Mouse (Mus musculus) ES-E14 (cell line): ENCODE data around the gene CN725425. TPM values are rescaled to one million over a fixed set of nuclear protein-coding genes. Genes with fewer than 3 reads are reported as not detected.

ENCODE experiments used
- DNase-seq: peaks from one replicate; pipeline ENCODE4 v3.0.0-alpha.2; 2013; ENCODE audit warnings: low read depth, low spot score
- H3K27ac ChIP-seq: 2 replicates; pipeline ENCODE4 v1.5.1; 2012; ENCODE audit warnings: low read depth, mild to moderate bottlenecking, low read length, moderate library complexity, mixed read lengths; ENCODE audit not compliant: poor library complexity, insufficient read depth, severe bottlenecking
- H3K36me3 ChIP-seq: 2 replicates; pipeline ENCODE4 v1.6.1; 2012; ENCODE audit warnings: mild to moderate bottlenecking, low read length, moderate library complexity, mixed read lengths; ENCODE audit not compliant: control insufficient read depth, poor library complexity, insufficient read depth, severe bottlenecking
- H3K4me1 ChIP-seq, 2 experiments: fragments of 150-350 bp in 1 of 2; sonication (generic) in 1 of 2; 2 replicates each; pipeline ENCODE4 v1.6.1; 2012; ENCODE audit warnings: low read length in 2 of 2, mild to moderate bottlenecking in 1 of 2, mixed read lengths in 1 of 2; ENCODE audit not compliant: control insufficient read depth in 2 of 2, insufficient read depth in 2 of 2, poor library complexity in 1 of 2
- H3K4me3 ChIP-seq, 2 experiments: fragments of 150-350 bp in 1 of 2; sonication (generic) in 1 of 2; 2 replicates each; pipeline ENCODE4 v1.5.1; 2012; ENCODE audit warnings: low read length in 2 of 2, low read depth in 1 of 2, mild to moderate bottlenecking in 1 of 2, mixed read lengths in 1 of 2; ENCODE audit not compliant: insufficient read depth in 1 of 2, poor library complexity in 1 of 2, severe bottlenecking in 1 of 2
- H3K9ac ChIP-seq: 2 replicates; pipeline ENCODE4 v1.6.1; 2012; ENCODE audit warnings: low read depth, mild to moderate bottlenecking, low read length, mixed read lengths; ENCODE audit not compliant: poor library complexity, insufficient read depth, severe bottlenecking
- H3K9me3 ChIP-seq: fragments of 150-350 bp; sonication (generic); 2 replicates; pipeline ENCODE4 v1.6.1; 2012; ENCODE audit warnings: low read depth, mild to moderate bottlenecking, low read length; ENCODE audit not compliant: control insufficient read depth, insufficient read depth
- CHD2 ChIP-seq: IDR thresholded peaks from 2 replicates; pipeline ENCODE4 v1.6.1; 2014; ENCODE audit warnings: mild to moderate bottlenecking, low read depth, low read length, inconsistent platforms
- HCFC1 ChIP-seq: IDR thresholded peaks from 2 replicates; pipeline ENCODE4 v1.6.1; 2012; ENCODE audit warnings: low read length, inconsistent platforms, borderline replicate concordance; ENCODE audit not compliant: insufficient read depth
- MAFK ChIP-seq: IDR thresholded peaks from 2 replicates; pipeline ENCODE4 v1.6.1; 2014; ENCODE audit warnings: mild to moderate bottlenecking, low read depth, low read length, inconsistent platforms; ENCODE audit not compliant: insufficient read depth
- ZC3H11A ChIP-seq: IDR thresholded peaks from 2 replicates; pipeline ENCODE4 v1.6.1; 2012; ENCODE audit warnings: low read depth, mild to moderate bottlenecking, inconsistent platforms, low read length, borderline replicate concordance
- ZNF384 ChIP-seq: IDR thresholded peaks from 2 replicates; pipeline ENCODE4 v1.6.1; 2012; ENCODE audit warnings: low read depth, low read length, inconsistent platforms
- in situ Hi-C, 2 experiments: fragments of 600-800 bp; cut with MboI; formaldehyde crosslinking; loops; one replicate each; pipeline ENCODE4 v1.15.1; 2025; ENCODE audit warnings: low sequenced_read_pairs in 2 of 2, inconsistent platforms in 1 of 2; ENCODE audit not compliant: unreplicated experiment in 2 of 2
- total RNA-seq: library from RNA; depleted of rRNA; stranded (reverse); fragments of 300-350 nt; gene quantifications from 2 replicates; pipeline ENCODE4 v1.2.3, GENCODE M21; 2012

CN725425 gene
- total RNA-seq, 1 experiment: 5.3 TPM

DNA sequence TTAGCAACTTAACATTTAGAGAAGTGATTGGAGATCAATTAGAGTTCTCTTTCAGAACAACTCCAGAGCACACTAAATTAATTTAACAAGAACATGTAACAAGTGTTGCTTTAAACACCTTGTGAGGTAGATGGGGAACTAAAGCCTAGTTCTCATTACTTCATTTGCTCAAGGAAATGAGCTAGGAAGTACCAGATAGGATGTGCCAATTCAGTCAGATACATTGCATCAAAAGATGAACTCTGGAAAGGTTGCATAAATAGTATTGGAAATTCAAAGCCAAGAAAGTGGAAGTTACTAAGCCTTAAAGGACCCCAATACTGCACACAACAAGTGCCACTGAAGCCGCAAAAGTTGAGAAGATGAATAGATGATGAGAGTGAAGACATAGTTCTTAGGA lies 3.2 kb downstream of the CN725425 start:
- no peak overlapping the region for H3K4me3 ChIP-seq
- no peak overlapping the region for H3K27ac ChIP-seq
- TF ChIP-seq CHD2: no peak
- no peak for TF ChIP-seq MAFK
- TF ChIP-seq HCFC1: no peak
- TF ChIP-seq ZC3H11A: no peak
- TF ChIP-seq ZNF384: no peak
- no peaks in the 10 kb centered on the region for H3K4me1 ChIP-seq
- in situ Hi-C loops: no loop called here
- no peak overlapping the region for H3K9ac ChIP-seq
- no peak for DNase-seq
- no peaks in the 10 kb centered on the region for H3K9me3 ChIP-seq
- no peaks in the 10 kb centered on the region for H3K36me3 ChIP-seq

DNA sequence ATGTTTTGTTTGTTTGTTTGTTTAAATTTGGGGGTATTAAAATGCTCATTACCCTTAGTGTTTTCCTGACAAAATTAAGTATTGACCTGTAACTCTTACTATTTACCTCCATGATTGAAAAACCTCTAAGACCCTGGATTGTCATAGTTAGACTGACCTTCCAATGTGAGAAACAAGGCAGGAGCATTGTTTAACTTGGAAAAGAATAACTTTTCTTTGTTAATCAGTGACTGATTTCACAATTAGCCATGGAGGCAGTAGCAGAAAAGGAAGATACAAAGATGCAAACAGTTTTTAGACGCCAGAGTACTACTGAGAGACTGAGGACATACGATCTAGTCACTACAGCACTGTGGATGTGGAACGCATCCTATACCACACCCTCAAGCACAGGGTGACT lies 4.2 kb downstream of the CN725425 start:
- Histone ChIP-seq H3K4me3 (no peak overlapping the region), H3K27ac (no peak overlapping the region), H3K9ac (no peak overlapping the region), H3K4me1 (no peaks in the 10 kb centered on the region), H3K36me3 (no peaks in the 10 kb centered on the region), H3K9me3 (no peaks in the 10 kb centered on the region)
- DNase-seq: no peak
- in situ Hi-C loops: no loop called here
- TF ChIP-seq CHD2: no peak
- no peak for TF ChIP-seq ZNF384
- TF ChIP-seq MAFK: no peak
- TF ChIP-seq ZC3H11A: no peak
- no peak for TF ChIP-seq HCFC1

GRCm38 (mm10) chr15:91206518-91206917 lies 7.2 kb downstream of the CN725425 start:
- Histone ChIP-seq H3K36me3 (no peaks in the 10 kb centered on the region), H3K4me1 (no peaks in the 10 kb centered on the region), H3K4me3 (no peak overlapping the region), H3K9ac (no peak overlapping the region), H3K27ac (no peak overlapping the region), H3K9me3 (no peaks in the 10 kb centered on the region)
- DNase-seq: no peak
- in situ Hi-C loops: no loop called here
- TF ChIP-seq ZC3H11A: no peak
- no peak for TF ChIP-seq ZNF384
- no peak for TF ChIP-seq CHD2
- no peak for TF ChIP-seq MAFK
- no peak for TF ChIP-seq HCFC1

DNA sequence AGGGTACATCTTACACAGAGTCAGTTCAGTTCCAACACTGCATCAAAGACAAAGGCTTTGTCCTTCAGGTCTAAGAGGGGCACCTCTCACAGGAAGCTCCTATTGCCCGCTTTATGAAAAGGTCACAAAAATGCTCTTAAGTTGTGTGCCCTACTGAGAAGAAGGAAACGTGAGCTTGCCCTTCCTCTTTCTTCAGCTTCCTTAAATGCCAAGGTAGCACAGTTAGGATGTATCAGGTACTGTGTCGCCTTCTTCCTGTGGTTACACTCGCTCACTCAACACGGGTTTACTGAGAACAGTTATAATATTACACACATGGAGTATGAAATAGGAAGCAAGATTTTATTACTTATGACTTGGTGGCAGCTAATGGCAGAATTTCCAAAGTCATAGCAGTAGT lies 38.0 kb downstream of the CN725425 start:
- no peaks in the 10 kb centered on the region for H3K9me3 ChIP-seq
- TF ChIP-seq HCFC1: no peak
- H3K4me3 ChIP-seq: no peak overlapping the region
- H3K4me1 ChIP-seq: no peaks in the 10 kb centered on the region
- in situ Hi-C loops: no loop called here
- no peaks in the 10 kb centered on the region for H3K36me3 ChIP-seq
- no peak overlapping the region for H3K9ac ChIP-seq
- H3K27ac ChIP-seq: no peak overlapping the region
- no peak for DNase-seq

- H3K9me3 ChIP-seq: no peaks in the 10 kb centered on the region
- no peak overlapping the region for H3K4me3 ChIP-seq
- TF ChIP-seq ZNF384 (no peak), CHD2 (no peak), ZC3H11A (no peak), HCFC1 (no peak), MAFK (no peak)
- H3K36me3 ChIP-seq: no peaks in the 10 kb centered on the region
- DNase-seq: no peak
- H3K4me1 ChIP-seq: no peaks in the 10 kb centered on the region
- H3K9ac ChIP-seq: no peak overlapping the region
- no peak overlapping the region for H3K27ac ChIP-seq
- in situ Hi-C loops: no loop called here
Observed at GRCm38 (mm10) chr15:91240683-91241335, 41.5 kb downstream of the CN725425 start.
